Mouse (Mus musculus): ENCODE measurements around the gene 4930507D05Rik. TPM values are rescaled to one million over a fixed set of nuclear protein-coding genes. Genes with fewer than 3 reads are reported as not detected.

The 4930507D05Rik gene
- polyA plus RNA-seq (2016; fragmentation: Nextera tagmentation; extraction: Ambion mirVana), result 0.90 and 1.2 TPM in 2 replicates

DNA sequence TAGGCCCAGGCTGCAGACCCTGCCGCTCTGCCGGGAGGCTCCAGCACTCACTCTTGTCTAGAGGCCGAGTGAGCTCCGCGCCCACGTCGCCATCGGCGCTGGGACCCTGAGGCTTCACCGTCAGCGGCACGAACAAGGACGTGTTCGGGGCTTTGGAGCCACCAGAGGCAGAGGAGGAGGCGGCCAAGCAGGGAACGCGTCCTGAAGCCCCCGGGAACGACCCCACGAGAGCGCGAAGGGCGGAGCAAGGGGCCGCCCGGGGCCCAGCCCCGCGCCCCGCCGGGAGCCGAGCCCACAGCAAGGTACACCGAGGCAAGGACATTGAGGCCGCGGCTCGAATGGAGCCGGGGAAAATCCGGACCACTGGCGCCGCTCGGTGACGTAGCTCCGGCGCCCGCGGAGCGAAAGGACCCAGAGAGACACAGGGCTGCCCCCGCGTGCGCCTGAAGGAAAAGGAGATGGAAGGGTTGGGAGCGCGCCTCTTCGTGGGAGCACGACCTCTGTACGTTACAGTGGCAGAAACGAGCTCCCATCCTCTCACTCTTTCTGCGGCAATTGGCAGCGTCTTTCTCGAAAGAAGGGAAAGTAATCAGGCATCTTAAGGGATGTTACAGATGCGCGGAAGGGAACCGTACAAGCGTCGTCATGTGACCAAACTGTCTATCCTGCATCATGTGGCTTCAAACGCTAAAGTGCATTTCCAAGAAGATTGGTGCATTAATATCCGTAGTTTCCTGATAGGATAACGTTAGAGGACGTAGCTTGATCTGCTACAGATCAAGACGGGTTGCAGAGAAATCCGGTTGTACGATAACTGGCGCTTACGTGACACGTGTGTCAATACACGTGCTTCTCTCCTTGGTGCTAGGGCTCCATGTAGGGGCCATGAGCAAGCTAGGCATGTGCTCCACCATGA lies at the start of gene 4930507D05Rik, which contains the start of gene Supv3l1:
4930507D05Rik (plus strand) TSS at position 126 of the 916 bp plus-strand sequence.
Supv3l1 (minus strand) TSS at position 375 of the 916 bp plus-strand sequence.
- WGBS, result under 1% methylated on average over 73 of the region's 73 CpGs

DNA sequence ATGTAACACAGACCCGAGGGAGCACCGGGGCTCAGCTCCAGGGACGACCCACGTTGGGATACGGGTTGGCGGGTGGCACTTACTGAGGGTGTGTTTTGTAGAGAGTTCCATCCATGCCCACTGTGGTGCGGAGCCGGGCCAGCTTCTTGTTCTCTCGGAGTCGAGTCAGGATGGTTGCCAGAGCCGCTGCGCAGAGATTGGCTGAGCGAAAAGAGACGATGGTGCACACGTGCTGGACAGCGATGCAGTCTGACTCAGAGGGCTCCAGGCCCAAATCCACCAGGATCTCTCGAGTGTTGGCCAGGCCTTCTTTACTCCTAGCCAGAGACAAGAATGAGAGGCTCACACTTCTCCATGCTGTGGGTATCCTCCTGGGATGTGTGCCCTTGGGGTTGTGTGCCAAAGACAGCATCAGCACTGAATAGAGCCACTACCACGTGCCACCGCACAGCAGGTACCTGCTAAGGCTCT lies 47.6 kb upstream of the 4930507D05Rik start:
- Histone ChIP-seq H3K4me3 (no peak overlapping the region), H3K27me3 (replicated peaks; ENCODE audit: low read depth, poor library complexity, severe bottlenecking) (peaks cover 15% of the 10 kb centered on the region), H3K9me3 (no peaks in the 10 kb centered on the region), H3K36me3 (replicated peaks) (no peaks in the 10 kb centered on the region), H3K27ac (replicated peaks) (no peak overlapping the region), H3K4me1 (peaks cover 12% of the 10 kb centered on the region)
- DNase-seq (ENCODE audit: low spot score), result no peak
- 83% methylated on average over 19 of the region's 19 CpGs for WGBS

More for the DNA sequence above, at the start of gene 4930507D05Rik, which contains the start of gene Supv3l1:
- peaks cover 19% of the 10 kb centered on the region for H3K4me1 ChIP-seq
- H3K27ac ChIP-seq (replicated peaks), result peak within 1 kb of the TSS; percentile 99
- H3K4me3 ChIP-seq, result peak within 1 kb of the TSS; percentile 100
- peaks cover 30% of the 10 kb centered on the region for H3K36me3 ChIP-seq (replicated peaks)
- H3K9me3 ChIP-seq, result no peaks in the 10 kb centered on the region
- H3K27me3 ChIP-seq (replicated peaks; ENCODE audit: low read depth, poor library complexity, severe bottlenecking), result no peaks in the 10 kb centered on the region
- peak; percentile 89 for DNase-seq (ENCODE audit: low spot score)

DNA sequence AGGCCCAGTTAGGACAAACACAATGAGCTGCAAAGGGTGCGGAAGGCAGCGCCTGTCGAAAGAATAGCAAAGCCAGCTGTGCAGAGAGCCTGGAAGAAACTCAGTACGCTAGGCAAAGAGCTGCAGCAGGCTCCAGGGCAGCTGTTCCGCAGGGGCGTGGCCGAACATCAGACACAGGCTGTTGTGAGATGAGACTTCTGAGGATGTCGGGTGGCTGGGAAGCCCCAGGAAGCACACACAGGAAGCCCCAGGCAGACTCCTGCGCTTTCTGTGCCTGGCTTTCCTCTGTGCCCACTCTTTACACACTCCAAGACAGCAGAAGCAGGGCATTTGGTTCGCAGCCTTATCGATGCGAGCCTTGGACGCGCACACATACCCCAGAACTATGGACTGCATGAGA lies 44.4 kb upstream of the 4930507D05Rik start:
- Histone ChIP-seq H3K4me3 (peak overlapping the region; percentile 37; the same call in 1 of the 2 replicates), H3K27me3 (replicated peaks; ENCODE audit: low read depth, poor library complexity, severe bottlenecking) (peaks cover 25% of the 10 kb centered on the region), H3K36me3 (replicated peaks) (no peaks in the 10 kb centered on the region), H3K4me1 (peaks cover 7% of the 10 kb centered on the region), H3K9me3 (no peaks in the 10 kb centered on the region), H3K27ac (replicated peaks) (no peak overlapping the region; the same call in 1 of the 2 replicates)
- peak; percentile 62 for DNase-seq (ENCODE audit: low spot score)
- 43% methylated on average over 14 of the region's 14 CpGs for WGBS

DNA sequence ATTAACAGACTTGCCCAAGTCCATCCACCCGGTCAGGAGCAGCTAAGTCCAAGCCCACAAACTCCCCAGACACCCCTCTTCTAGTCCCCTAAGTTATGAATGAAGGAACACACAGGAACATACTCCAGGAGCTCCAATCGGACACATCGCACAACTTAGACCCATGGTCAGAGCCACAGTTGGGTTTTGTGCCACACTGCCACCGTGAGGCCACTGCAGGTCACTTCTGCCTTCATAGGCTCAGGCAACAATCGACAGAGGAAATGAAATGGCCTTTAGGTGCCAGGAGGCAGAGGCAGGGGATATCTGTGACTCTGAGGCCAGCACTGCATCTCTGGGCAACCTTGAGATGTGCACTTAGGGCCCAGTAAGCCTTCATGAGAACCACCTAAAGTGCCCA lies 38.3 kb upstream of the 4930507D05Rik start:
- Histone ChIP-seq H3K27me3 (replicated peaks; ENCODE audit: low read depth, poor library complexity, severe bottlenecking) (peaks cover 15% of the 10 kb centered on the region), H3K9me3 (no peaks in the 10 kb centered on the region), H3K4me3 (no peak overlapping the region), H3K36me3 (replicated peaks) (no peaks in the 10 kb centered on the region), H3K4me1 (peaks cover 22% of the 10 kb centered on the region), H3K27ac (replicated peaks) (no peak overlapping the region)
- DNase-seq (ENCODE audit: low spot score), result peak; percentile 73
- 17% methylated on average over 5 of the region's 5 CpGs for WGBS

DNA sequence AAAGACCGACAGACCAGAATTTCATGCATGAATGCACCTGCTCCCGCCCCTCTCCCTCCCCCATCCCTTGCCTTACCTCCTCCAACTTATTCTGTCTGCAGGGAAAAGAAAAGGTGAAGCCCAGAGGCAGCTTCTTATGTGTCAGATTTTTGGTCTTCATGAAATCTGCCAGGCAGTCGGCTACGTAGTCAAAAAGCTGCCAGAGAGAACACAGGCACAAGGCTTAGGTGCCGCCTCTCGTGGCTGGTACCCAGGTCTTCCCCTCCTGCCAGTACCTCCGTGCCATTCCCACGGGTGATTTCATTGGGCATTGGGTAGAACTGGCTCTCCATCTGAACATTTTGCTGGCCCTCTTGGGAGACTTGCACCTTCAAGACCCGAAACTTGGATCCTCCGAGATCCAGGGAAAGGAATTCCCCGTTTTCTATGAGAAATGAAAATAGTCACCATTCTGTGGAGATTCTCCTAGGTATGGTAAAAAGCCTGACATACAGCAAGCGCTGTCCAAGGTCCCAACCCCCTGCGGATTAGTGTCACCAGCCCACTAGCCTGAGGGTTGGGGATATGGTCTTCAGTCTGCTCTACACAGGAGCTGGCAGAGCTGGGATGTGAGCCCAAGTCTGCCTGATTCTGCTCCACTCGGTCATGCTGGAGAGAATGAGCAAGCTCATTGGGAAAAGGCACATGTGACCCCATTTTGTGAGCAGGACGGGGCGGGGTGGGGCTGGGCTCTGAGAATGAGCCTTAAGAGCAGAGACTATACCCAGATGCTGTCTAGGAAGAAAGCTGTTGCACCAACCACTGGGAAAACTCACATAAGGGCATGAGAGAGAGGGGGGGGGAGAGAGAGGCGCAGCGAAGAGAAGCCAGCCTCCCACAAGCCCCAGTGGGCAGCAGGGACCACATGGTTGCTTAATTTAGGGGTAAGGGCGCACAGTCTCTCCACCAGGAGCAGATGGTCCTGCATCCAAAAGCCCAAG lies 37.6 kb upstream of the 4930507D05Rik start:
- H3K27me3 ChIP-seq (replicated peaks; ENCODE audit: low read depth, poor library complexity, severe bottlenecking), result peaks cover 10% of the 10 kb centered on the region
- WGBS, result 67% methylated on average over 19 of the region's 19 CpGs
- H3K9me3 ChIP-seq, result no peaks in the 10 kb centered on the region
- no peak overlapping the region for H3K4me3 ChIP-seq
- H3K4me1 ChIP-seq, result peaks cover 22% of the 10 kb centered on the region
- H3K36me3 ChIP-seq (replicated peaks), result no peaks in the 10 kb centered on the region
- H3K27ac ChIP-seq (replicated peaks), result no peak overlapping the region
- peak; percentile 21 for DNase-seq (ENCODE audit: low spot score)

DNA sequence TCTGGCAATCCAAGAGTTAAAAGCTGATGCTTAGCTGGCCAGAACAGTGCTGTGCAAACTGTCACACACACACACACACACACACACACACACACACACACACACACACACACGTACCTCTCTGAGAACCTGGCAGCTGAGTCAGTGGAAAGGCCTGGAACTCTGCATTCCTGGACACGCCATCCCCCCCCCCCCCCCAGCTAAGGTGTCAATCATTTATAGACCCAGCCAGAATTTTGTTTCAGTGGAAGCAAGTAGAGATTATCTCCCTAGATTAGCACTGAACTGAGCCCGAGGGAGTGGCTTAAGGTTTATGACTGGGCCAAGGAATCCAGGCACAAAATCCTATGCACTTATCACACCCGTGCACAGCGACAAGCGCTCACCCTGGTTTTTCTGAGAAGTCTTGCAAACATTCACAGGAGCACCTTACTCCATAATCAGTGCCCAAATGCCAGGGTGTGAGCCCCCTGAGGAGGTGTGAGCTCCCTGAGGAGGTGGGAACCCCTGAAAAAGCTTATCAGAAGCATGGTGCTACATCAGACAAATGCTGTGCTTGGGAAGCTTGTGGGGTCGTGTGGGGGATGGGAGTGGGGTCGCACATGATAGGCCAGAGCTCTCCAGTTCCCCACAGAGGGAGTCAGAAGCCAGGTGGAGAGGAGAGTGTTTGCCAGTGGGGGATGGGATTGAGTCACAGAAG lies 36.2 kb upstream of the 4930507D05Rik start:
- DNase-seq (ENCODE audit: low spot score), result peak; percentile 32
- no peak overlapping the region for H3K4me3 ChIP-seq
- 37% methylated on average over 8 of the region's 8 CpGs for WGBS
- H3K27me3 ChIP-seq (replicated peaks; ENCODE audit: low read depth, poor library complexity, severe bottlenecking), result no peaks in the 10 kb centered on the region
- no peaks in the 10 kb centered on the region for H3K36me3 ChIP-seq (replicated peaks)
- 0 out of 2 replicates have a peak overlapping the region, but pooled peaks have one; percentile 30 for H3K27ac ChIP-seq (replicated peaks)
- no peaks in the 10 kb centered on the region for H3K9me3 ChIP-seq
- H3K4me1 ChIP-seq, result peaks cover 22% of the 10 kb centered on the region

DNA sequence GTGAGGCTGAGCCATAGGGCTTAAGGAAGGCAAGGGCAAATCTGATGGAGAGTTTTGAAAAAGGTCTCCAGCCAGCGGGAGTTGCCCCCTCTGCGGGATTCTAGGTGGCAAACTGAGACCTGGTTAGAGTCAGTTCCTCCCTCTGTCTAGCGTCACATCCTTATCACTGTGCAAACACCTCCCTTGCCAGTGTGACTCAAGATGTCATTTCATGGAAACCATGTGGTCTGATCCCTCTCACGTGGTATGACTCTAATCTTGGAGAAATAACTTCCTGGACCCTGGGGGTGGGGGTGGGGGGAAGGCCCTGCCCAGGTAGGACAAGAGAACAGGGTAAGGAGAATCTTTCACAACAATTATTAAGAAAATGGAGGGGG lies 35.7 kb upstream of the 4930507D05Rik start:
- 49% methylated on average over 4 of the region's 4 CpGs for WGBS

DNA sequence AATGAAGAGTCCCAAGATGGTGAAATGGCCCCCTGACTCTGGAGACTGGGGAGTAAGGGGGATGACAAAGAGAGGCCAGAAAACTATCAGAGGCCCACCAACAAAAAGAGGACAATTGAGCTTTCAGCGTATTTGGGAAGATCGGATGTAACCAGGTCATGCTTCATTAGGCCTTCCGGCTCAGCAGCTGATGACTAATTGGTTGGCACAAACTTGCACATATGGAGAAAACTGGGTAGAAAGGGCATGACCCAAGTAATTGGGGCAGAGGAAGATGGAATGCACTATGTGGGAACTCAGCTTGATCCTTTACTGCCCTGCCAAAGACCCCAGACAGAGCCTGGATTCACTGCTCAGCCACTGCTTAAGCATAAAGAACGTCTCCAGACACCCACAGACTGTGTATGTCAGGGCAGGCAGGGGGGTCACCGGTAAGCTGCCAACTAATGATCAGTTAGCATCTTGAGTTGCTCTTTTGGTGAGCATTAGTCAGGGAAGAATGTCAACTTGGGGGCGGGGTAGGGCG lies 30.4 kb upstream of the 4930507D05Rik start:
- H3K4me1 ChIP-seq, result peaks cover 23% of the 10 kb centered on the region
- no peaks in the 10 kb centered on the region for H3K27me3 ChIP-seq (replicated peaks; ENCODE audit: low read depth, poor library complexity, severe bottlenecking)
- no peak overlapping the region for H3K27ac ChIP-seq (replicated peaks)
- no peaks in the 10 kb centered on the region for H3K36me3 ChIP-seq (replicated peaks)
- no peaks in the 10 kb centered on the region for H3K9me3 ChIP-seq
- DNase-seq (ENCODE audit: low spot score), result no peak
- H3K4me3 ChIP-seq, result no peak overlapping the region
- WGBS, result 51% methylated on average over 7 of the region's 7 CpGs

More for the DNA sequence above, 35.7 kb upstream of the 4930507D05Rik start:
- peaks cover 26% of the 10 kb centered on the region for H3K4me1 ChIP-seq
- H3K27me3 ChIP-seq (replicated peaks; ENCODE audit: low read depth, poor library complexity, severe bottlenecking), result no peaks in the 10 kb centered on the region
- no peaks in the 10 kb centered on the region for H3K36me3 ChIP-seq (replicated peaks)
- H3K27ac ChIP-seq (replicated peaks), result 0 out of 2 replicates have a peak overlapping the region, but pooled peaks have one; percentile 30
- DNase-seq (ENCODE audit: low spot score), result no peak
- no peaks in the 10 kb centered on the region for H3K9me3 ChIP-seq
- H3K4me3 ChIP-seq, result no peak overlapping the region

DNA sequence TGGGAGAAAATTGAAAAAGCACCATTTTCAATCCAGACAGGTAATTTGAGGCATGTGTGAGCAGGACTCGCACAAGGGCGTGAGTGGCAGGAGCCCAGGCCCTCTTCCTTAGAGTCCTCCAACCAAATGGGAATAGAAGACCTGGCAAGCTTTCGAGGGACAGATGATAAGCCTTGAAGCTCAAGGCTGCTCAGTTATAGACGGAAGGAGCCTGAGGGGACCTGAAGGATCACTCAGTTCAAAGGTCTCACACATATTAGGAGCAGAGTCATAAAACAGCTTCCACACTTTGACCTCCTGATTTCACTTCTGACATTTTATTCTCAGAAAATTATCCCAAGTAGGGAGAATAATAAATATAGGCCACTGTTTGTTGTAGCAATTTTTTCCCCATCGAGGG lies 29.9 kb upstream of the 4930507D05Rik start:
- Histone ChIP-seq H3K36me3 (replicated peaks) (no peaks in the 10 kb centered on the region), H3K4me3 (no peak overlapping the region), H3K27ac (replicated peaks) (no peak overlapping the region), H3K4me1 (peaks cover 23% of the 10 kb centered on the region), H3K27me3 (replicated peaks; ENCODE audit: low read depth, poor library complexity, severe bottlenecking) (no peaks in the 10 kb centered on the region), H3K9me3 (no peaks in the 10 kb centered on the region)
- no peak for DNase-seq (ENCODE audit: low spot score)
- 71% methylated on average over 5 of the region's 5 CpGs for WGBS

DNA sequence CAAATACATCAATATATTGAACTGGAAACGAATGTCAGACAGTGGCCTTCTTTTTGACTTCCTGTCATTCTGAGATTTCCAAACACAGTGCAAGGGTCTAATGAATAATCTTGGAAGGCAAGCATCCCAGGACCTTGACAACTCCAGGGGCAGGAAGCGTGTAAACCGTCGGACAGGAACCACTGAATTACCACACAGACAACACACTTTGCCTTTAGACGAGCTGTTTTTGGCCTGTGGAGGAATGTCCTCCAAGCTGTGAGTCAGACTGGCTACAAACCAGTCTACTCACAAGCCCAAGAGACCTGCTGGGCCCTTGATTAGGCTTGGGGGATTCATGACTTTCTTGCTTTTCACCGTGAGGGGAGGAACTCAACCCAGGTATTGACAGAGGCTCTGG lies 28.9 kb upstream of the 4930507D05Rik start:
- H3K9me3 ChIP-seq, result no peaks in the 10 kb centered on the region
- no peaks in the 10 kb centered on the region for H3K27me3 ChIP-seq (replicated peaks; ENCODE audit: low read depth, poor library complexity, severe bottlenecking)
- DNase-seq (ENCODE audit: low spot score), result no peak
- WGBS, result 73% methylated on average over 6 of the region's 6 CpGs
- H3K36me3 ChIP-seq (replicated peaks), result no peaks in the 10 kb centered on the region
- H3K4me3 ChIP-seq, result no peak overlapping the region
- H3K27ac ChIP-seq (replicated peaks), result no peak overlapping the region
- H3K4me1 ChIP-seq, result peaks cover 23% of the 10 kb centered on the region

DNA sequence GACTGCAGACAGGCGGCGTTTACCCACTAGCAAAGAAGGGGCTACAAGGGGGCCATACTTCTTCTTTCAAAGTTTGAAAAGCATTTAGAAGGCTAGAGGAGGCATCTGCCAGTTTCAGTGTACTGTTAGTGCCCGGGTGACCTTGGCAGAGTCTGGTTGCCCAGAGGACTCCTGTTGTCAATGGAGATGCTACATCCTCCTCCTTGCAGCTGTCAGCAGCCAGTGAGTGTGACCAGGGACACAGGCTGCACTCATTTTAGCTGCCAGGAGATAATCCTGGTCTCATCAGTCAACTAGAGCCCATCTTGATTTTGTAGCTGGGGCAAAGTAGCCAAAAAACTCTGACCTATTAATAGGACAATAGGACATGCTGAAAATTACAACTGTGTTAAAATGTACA lies 28.2 kb upstream of the 4930507D05Rik start:
- DNase-seq (ENCODE audit: low spot score), result no peak
- Histone ChIP-seq H3K9me3 (no peaks in the 10 kb centered on the region), H3K27me3 (replicated peaks; ENCODE audit: low read depth, poor library complexity, severe bottlenecking) (no peaks in the 10 kb centered on the region), H3K4me3 (no peak overlapping the region), H3K27ac (replicated peaks) (no peak overlapping the region), H3K4me1 (peaks cover 26% of the 10 kb centered on the region), H3K36me3 (replicated peaks) (no peaks in the 10 kb centered on the region)
- WGBS, result 83% methylated on average over 3 of the region's 3 CpGs

Measured in embryonic facial prominence, embryonic 10.5 days (tissue).